ENCODE assay signal across 9 mouse cellular contexts in the genomic region with DNA sequence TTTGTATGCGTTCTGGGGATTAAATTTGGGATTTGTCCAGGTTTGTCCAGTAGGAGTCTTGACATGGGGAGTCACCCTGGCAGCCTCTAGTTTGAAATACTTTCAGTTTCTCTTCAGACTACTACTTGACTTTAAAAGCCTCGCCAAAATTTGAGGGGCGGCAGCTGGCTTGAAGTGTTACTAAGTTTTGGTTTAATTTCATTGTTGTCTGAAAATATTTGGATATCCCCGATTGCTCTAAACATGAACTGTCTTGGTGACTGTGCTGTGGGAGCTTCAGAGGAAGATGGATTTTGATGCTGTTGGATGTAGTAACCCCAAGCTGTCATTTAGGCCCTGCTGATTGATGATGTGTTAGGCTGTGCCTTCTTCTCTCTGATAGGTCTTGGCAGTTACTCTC. TPM values are rescaled to one million over a fixed set of nuclear protein-coding genes. Genes with fewer than 3 reads are reported as not detected.
DNase-seq lines count a peak whose midpoint lies in the region; ATAC-seq and TF ChIP-seq lines count a peak whose summit lies in the region.
"Had no signal": no experiment of that assay in that cellular context is flagged by ENCODE, and none has a peak within 500 bp of the region (broad histone marks: within the 10 kb centered on the region; RNA-seq: fewer than 3 reads in every experiment).

No protein-coding gene starts in this region.

- no peaks in the 10 kb centered on the region for H3K27me3 ChIP-seq in liver, adult 2 months (ENCODE audit: control insufficient read depth, insufficient read depth, low read length)
- H3K27me3 ChIP-seq in stomach, embryonic 16.5 days (ENCODE audit: control insufficient read depth, insufficient read depth, low read length) = no peaks in the 10 kb centered on the region
- no peaks in the 10 kb centered on the region for H3K27me3 ChIP-seq in midbrain, embryonic 10.5 days (ENCODE audit: low read depth, poor library complexity, severe bottlenecking)

- TF ChIP-seq POLR2A in liver, adult 2 months (IDR thresholded peaks at IDR 0.05; ENCODE audit: extremely low read depth, insufficient read depth, low read length) = no peak
- no peak for TF ChIP-seq POLR2A in lung, adult 2 months (IDR thresholded peaks at IDR 0.05; ENCODE audit: borderline replicate concordance, extremely low read depth, low read depth, low read length)

- no peaks in the 10 kb centered on the region for H3K36me3 ChIP-seq in liver, adult 2 months (ENCODE audit: control insufficient read depth, insufficient read depth, low read length)
- H3K36me3 ChIP-seq in stomach, embryonic 16.5 days (ENCODE audit: control insufficient read depth, insufficient read depth, low read length) = no peaks in the 10 kb centered on the region
- peaks cover 40% of the 10 kb centered on the region for H3K36me3 ChIP-seq in midbrain, embryonic 10.5 days
- H3K36me3 ChIP-seq: G1E had no signal

- no peaks in the 10 kb centered on the region for H3K4me1 ChIP-seq in liver, adult 2 months (ENCODE audit: control insufficient read depth, insufficient read depth, low read length)
- H3K4me1 ChIP-seq in lung, adult 2 months (ENCODE audit: control insufficient read depth, insufficient read depth, low read length) = peaks cover 3% of the 10 kb centered on the region; the same call in 1 of the 2 replicates
- H3K4me1 ChIP-seq in stomach, embryonic 16.5 days (ENCODE audit: control insufficient read depth, insufficient read depth, low read length) = peaks cover 9% of the 10 kb centered on the region; the same call in 1 of the 2 replicates
- peaks cover 3% of the 10 kb centered on the region; the same call in 1 of the 2 replicates for H3K4me1 ChIP-seq in midbrain, embryonic 10.5 days

- intact Hi-C loops in heart, postnatal 14 days (cut with DNase I) = no loop called here

- no peak overlapping the region for H3K9ac ChIP-seq in liver, adult 2 months (ENCODE audit: low read depth, low read length)
- no peak overlapping the region for H3K9ac ChIP-seq in stomach, embryonic 16.5 days (ENCODE audit: low read length)

- TF ChIP-seq CTCF in liver, adult 2 months (IDR thresholded peaks at IDR 0.05; ENCODE audit: low read depth, low read length) = no peak
- no peak for TF ChIP-seq CTCF in lung, adult 2 months (IDR thresholded peaks at IDR 0.05; ENCODE audit: insufficient read depth, low read length)

- H3K79me2 ChIP-seq in liver, adult 2 months (ENCODE audit: control insufficient read depth, insufficient read depth, low read length) = no peaks in the 10 kb centered on the region

- no peak overlapping the region for H3K27ac ChIP-seq in liver, adult 2 months (replicated peaks; ENCODE audit: insufficient read depth, low read depth, low read length)
- no peak overlapping the region for H3K27ac ChIP-seq in stomach, embryonic 16.5 days (ENCODE audit: low read length)
- no peak overlapping the region for H3K27ac ChIP-seq in midbrain, embryonic 10.5 days (replicated peaks)
- H3K27ac ChIP-seq: forebrain, embryonic 10.5 days had no signal

- H3K9me3 ChIP-seq in stomach, embryonic 16.5 days (replicated peaks; ENCODE audit: control insufficient read depth, low read length) = no peaks in the 10 kb centered on the region
- H3K9me3 ChIP-seq in midbrain, embryonic 10.5 days (replicated peaks) = no peaks in the 10 kb centered on the region
- H3K9me3 ChIP-seq: forebrain, embryonic 10.5 days had no signal

- peak overlapping the region; percentile 26 for H3K4me2 ChIP-seq in stomach, embryonic 16.5 days (ENCODE audit: low read depth, low read length)

- no peak overlapping the region for H3K4me3 ChIP-seq in liver, adult 2 months (ENCODE audit: insufficient read depth, low read depth, low read length)
- peak overlapping the region; percentile 50 for H3K4me3 ChIP-seq in lung, adult 2 months (replicated peaks; ENCODE audit: extremely low read depth, low read depth, low read length)
- H3K4me3 ChIP-seq in stomach, embryonic 16.5 days (replicated peaks; ENCODE audit: low read length) = no peak overlapping the region
- no peak overlapping the region for H3K4me3 ChIP-seq in midbrain, embryonic 10.5 days
- H3K4me3 ChIP-seq: forebrain, embryonic 10.5 days had no signal

- ATAC-seq in stomach, embryonic 16.5 days (ENCODE audit: insufficient read depth, low FRiP score) = peak; percentile 80; the same call in 1 of the 2 replicates

- DNase-seq in liver, adult 2 months (ENCODE audit: extremely low read depth, low read depth, low spot score) = peak; percentile 0
- no peak for DNase-seq in liver
- peak; percentile 19 to 41 for DNase-seq in heart, postnatal 14 days
- DNase-seq in lung, adult 2 months = peak; percentile 27
- DNase-seq in midbrain, embryonic 10.5 days (ENCODE audit: low spot score) = no peak
- DNase-seq in thymus, postnatal 0 days (ENCODE audit: low spot score) = no peak

- 72% methylated on average over 4 of the region's 4 CpGs for WGBS in liver, adult 2 months
- WGBS in lung, adult 2 months = 16% methylated on average over 4 of the region's 4 CpGs
- 30% methylated on average over 4 of the region's 4 CpGs for WGBS in stomach, embryonic 16.5 days
- 89% methylated on average over 4 of the region's 4 CpGs for WGBS in midbrain, embryonic 10.5 days

RNA-seq across cellular contexts. Expression of gene Tsc22d1, which starts 34.2 kb away (rescaled TPM):
- total RNA-seq in liver, adult 2 months (2014; rRNA removed) = 25.6 and 33.3 TPM in 2 replicates
- polyA plus RNA-seq in liver, adult 2 months (2012; rRNA removed) = 28.3 and 60.1 TPM in 2 replicates
- total RNA-seq in heart, postnatal 14 days (2021) = 100 to 1,000 TPM; 464 to 515 TPM
- 163 and 215 TPM in 2 replicates for polyA plus RNA-seq in lung, adult 2 months (2012; rRNA removed)
- 568 and 650 TPM in 2 replicates for polyA plus RNA-seq in stomach, embryonic 16.5 days (2015; fragmentation: Nextera tagmentation; extraction: Ambion mirVana)
- polyA plus RNA-seq in midbrain, embryonic 10.5 days (2016; fragmentation: Nextera tagmentation; extraction: Ambion mirVana) = 313 and 341 TPM in 2 replicates
- polyA plus RNA-seq in thymus, postnatal 0 days (2015; fragmentation: Nextera tagmentation; extraction: Ambion mirVana) = 320 and 360 TPM in 2 replicates

Comparison
In these comparisons a context has a peak if more than half of its experiments do, and no peak if none do; other contexts are left out.
1. DNase-seq: peak in liver, adult 2 months (single experiment), heart, postnatal 14 days (2 of 2) and lung, adult 2 months (single experiment); none in liver (single experiment), midbrain, embryonic 10.5 days (single experiment) and thymus, postnatal 0 days (single experiment).